Mouse (Mus musculus): ENCODE measurements around the gene Pea15a.

Pea15a gene

GRCm38 (mm10) chr1:172179102-172179501 lies 27.5 kb downstream of the Pea15a start:
- no peak for DNase-seq (ENCODE audit: low read depth, low spot score)

GRCm38 (mm10) chr1:172177791-172178190 lies 28.8 kb downstream of the Pea15a start:
- DNase-seq (ENCODE audit: low read depth, low spot score), result no peak

GRCm38 (mm10) chr1:172173181-172173580 lies 33.4 kb downstream of the Pea15a start:
- DNase-seq (ENCODE audit: low read depth, low spot score), result no peak

DNA sequence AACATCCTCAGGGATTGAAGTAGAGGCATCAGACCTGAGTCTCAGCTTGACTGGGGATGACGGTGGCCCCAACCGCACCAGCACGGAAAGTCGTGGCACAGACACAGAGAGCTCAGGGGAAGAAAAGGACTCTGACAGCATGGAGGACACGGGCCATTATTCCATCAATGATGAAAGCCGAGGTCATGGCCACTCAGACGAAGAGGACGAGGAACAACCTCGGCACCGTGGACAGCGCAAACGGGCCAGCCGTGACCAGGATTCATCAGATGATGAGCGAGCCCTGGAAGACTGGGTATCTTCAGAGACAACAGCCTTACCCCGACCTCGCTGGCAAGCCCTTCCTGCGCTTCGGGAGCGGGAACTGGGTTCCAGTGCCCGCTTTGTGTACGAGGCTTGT lies 34.2 kb downstream of the Pea15a start:
- no peak for DNase-seq (ENCODE audit: low read depth, low spot score)

- DNase-seq (ENCODE audit: low read depth, low spot score), result no peak
Measured at GRCm38 (mm10) chr1:172169809-172170208, 36.8 kb downstream of the Pea15a start.

- DNase-seq (ENCODE audit: low read depth, low spot score), result no peak
Measured at GRCm38 (mm10) chr1:172167911-172168310, 38.7 kb downstream of the Pea15a start.

- no peak for DNase-seq (ENCODE audit: low read depth, low spot score)
Measured at GRCm38 (mm10) chr1:172162959-172163358, 43.6 kb downstream of the Pea15a start.

- peak; percentile 46 for DNase-seq (ENCODE audit: low read depth, low spot score)
Measured at GRCm38 (mm10) chr1:172162009-172162408, 44.6 kb downstream of the Pea15a start.

DNA sequence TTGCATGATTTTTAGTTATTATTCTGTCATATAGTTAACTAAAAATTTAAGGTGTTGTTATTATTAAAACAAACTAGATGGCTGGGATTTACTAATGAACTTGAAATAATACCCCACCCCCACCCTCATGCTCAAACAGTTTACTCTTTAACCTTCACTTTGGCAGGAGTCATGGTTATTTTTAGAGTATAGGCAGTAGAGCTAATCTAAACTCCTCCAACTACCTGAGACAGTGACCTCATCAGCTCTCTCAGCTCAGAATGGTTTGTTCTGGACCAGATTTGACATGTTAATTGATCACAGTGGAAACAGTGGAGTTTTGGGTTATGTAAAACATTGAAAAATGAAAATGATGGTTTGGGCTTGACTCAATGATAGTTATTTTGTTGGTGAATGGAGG lies 46.1 kb downstream of the Pea15a start:
- DNase-seq (ENCODE audit: low read depth, low spot score), result no peak

GRCm38 (mm10) chr1:172159970-172160369 lies 46.6 kb downstream of the Pea15a start:
- no peak for DNase-seq (ENCODE audit: low read depth, low spot score)

- no peak for DNase-seq (ENCODE audit: low read depth, low spot score)
Measured at GRCm38 (mm10) chr1:172155518-172155917, 51.1 kb downstream of the Pea15a start.

- no peak for DNase-seq (ENCODE audit: low read depth, low spot score)
Measured at GRCm38 (mm10) chr1:172154536-172154935, 52.1 kb downstream of the Pea15a start.

GRCm38 (mm10) chr1:172148955-172149815 lies 57.4 kb downstream of the Pea15a start:
- DNase-seq (ENCODE audit: low read depth, low spot score), result no peak

GRCm38 (mm10) chr1:172148279-172148954 lies 58.2 kb downstream of the Pea15a start:
- DNase-seq (ENCODE audit: low read depth, low spot score), result peak; percentile 68

GRCm38 (mm10) chr1:172147835-172148278 lies 58.7 kb downstream of the Pea15a start, which contains the start of gene Dcaf8:
Gene Dcaf8, plus strand, starts transcription at chr1:172148084.
- DNase-seq (ENCODE audit: low read depth, low spot score), result peak; percentile 99

All from ZHBTc4 (cell line).